Mouse (Mus musculus) spleen, embryonic (tissue): ENCODE data around the gene Ssx2ip.

Experiments used
- CTCF ChIA-PET: fragments of 350-600 bp; sonication (Branson Sonifier 250); formaldehyde crosslinking; loops from one replicate; lab custom pipeline; 2022; lab: Charles Lee

Ssx2ip gene

GRCm38 (mm10) chr3:146435533-146435932, 31.1 kb downstream of the Ssx2ip start:
- CTCF ChIA-PET, result no interaction called here

GRCm38 (mm10) chr3:146436114-146436513, 31.7 kb downstream of the Ssx2ip start:
- CTCF ChIA-PET, result no interaction called here

GRCm38 (mm10) chr3:146440011-146440410, 35.6 kb downstream of the Ssx2ip start:
- CTCF ChIA-PET, result no interaction called here

- CTCF ChIA-PET, result no interaction called here
Measured at GRCm38 (mm10) chr3:146440422-146440821, 36.0 kb downstream of the Ssx2ip start.

- CTCF ChIA-PET, result no interaction called here
Measured at GRCm38 (mm10) chr3:146442484-146442883, 38.0 kb downstream of the Ssx2ip start.

- CTCF ChIA-PET, result no interaction called here
Measured at GRCm38 (mm10) chr3:146442936-146443335, 38.5 kb downstream of the Ssx2ip start.

GRCm38 (mm10) chr3:146443380-146443779, 38.9 kb downstream of the Ssx2ip start:
- CTCF ChIA-PET, result no interaction called here

- CTCF ChIA-PET, result no interaction called here
Measured at GRCm38 (mm10) chr3:146444880-146445279, 40.4 kb downstream of the Ssx2ip start.

GRCm38 (mm10) chr3:146447156-146447555, 42.7 kb downstream of the Ssx2ip start:
- CTCF ChIA-PET, result no interaction called here

GRCm38 (mm10) chr3:146447598-146447997, 43.2 kb downstream of the Ssx2ip start:
- CTCF ChIA-PET, result no interaction called here

- CTCF ChIA-PET, result interaction anchor here (0.5 kb wide), 1 partner anchor 113 kb away, joined by 3 read pairs; no protein-coding TSS in a partner anchor
Measured at GRCm38 (mm10) chr3:146448372-146448771, 43.9 kb downstream of the Ssx2ip start.

- CTCF ChIA-PET, result interaction anchor here (0.5 kb wide), 1 partner anchor 112 kb away, joined by 3 read pairs; no protein-coding TSS in a partner anchor
Measured at GRCm38 (mm10) chr3:146448969-146449368, 44.5 kb downstream of the Ssx2ip start.

GRCm38 (mm10) chr3:146449745-146450250, 45.4 kb downstream of the Ssx2ip start, which contains the start of gene Ctbs:
Ctbs (plus strand) TSS chr3:146449795.
- CTCF ChIA-PET, result no interaction called here

- CTCF ChIA-PET, result no interaction called here
Measured at GRCm38 (mm10) chr3:146450371-146450841, 46.0 kb downstream of the Ssx2ip start.

GRCm38 (mm10) chr3:146451375-146451774, 46.9 kb downstream of the Ssx2ip start:
- CTCF ChIA-PET, result interaction anchor here (0.6 kb wide), 1 partner anchor 270 kb away, joined by 4 read pairs; no protein-coding TSS in a partner anchor

GRCm38 (mm10) chr3:146462939-146463338, 58.5 kb downstream of the Ssx2ip start:
- CTCF ChIA-PET, result no interaction called here

- CTCF ChIA-PET, result no interaction called here
Measured at GRCm38 (mm10) chr3:146469226-146469625, 64.8 kb downstream of the Ssx2ip start.

GRCm38 (mm10) chr3:146472657-146473056, 68.2 kb downstream of the Ssx2ip start:
- CTCF ChIA-PET, result interaction anchor here (0.6 to 0.8 kb wide), 3 partner anchors 8 to 312 kb away, joined by 8 to 20 read pairs (median 15); no protein-coding TSS in a partner anchor

GRCm38 (mm10) chr3:146473741-146474140, 69.3 kb downstream of the Ssx2ip start:
- CTCF ChIA-PET, result interaction anchor here (0.5 kb wide), 1 partner anchor 357 kb away, joined by 3 read pairs; no protein-coding TSS in a partner anchor

- CTCF ChIA-PET, result no interaction called here
Measured at GRCm38 (mm10) chr3:146474428-146474827, 70.0 kb downstream of the Ssx2ip start.

GRCm38 (mm10) chr3:146482044-146482443, 77.6 kb downstream of the Ssx2ip start:
- CTCF ChIA-PET, result no interaction called here

- CTCF ChIA-PET, result no interaction called here
Measured at GRCm38 (mm10) chr3:146486464-146486863, 82.0 kb downstream of the Ssx2ip start.
